Mouse (Mus musculus) forebrain, embryonic 16.5 days (tissue): ENCODE data around the gene Rab12. TPM values are rescaled to one million over a fixed set of nuclear protein-coding genes. Genes with fewer than 3 reads are reported as not detected.

Source experiments
- ATAC-seq: fragments of 200-750 bp; cut with Nextera tagmentation; 2 replicates; pipeline ENCODE4 v1.8.0; 2017; ENCODE audit warnings: mild to moderate bottlenecking, moderate library complexity
- H3K27ac ChIP-seq: fragments of 300-500 bp; sonication (generic); 2 replicates; pipeline ENCODE4 v1.5.1; 2014; ENCODE audit warnings: low read length, control low read depth
- H3K27me3 ChIP-seq: fragments of 300-500 bp; sonication (generic); replicated peaks from 2 replicates; pipeline ENCODE4 v1.6.1; 2014; ENCODE audit warnings: low read length; ENCODE audit not compliant: control insufficient read depth, insufficient read depth
- H3K36me3 ChIP-seq: fragments of 300-500 bp; sonication (generic); 2 replicates; pipeline ENCODE4 v1.6.1; 2014; ENCODE audit not compliant: control insufficient read depth, insufficient read depth
- H3K4me1 ChIP-seq: fragments of 300-500 bp; sonication (generic); replicated peaks from 2 replicates; pipeline ENCODE4 v1.6.1; 2014; ENCODE audit warnings: low read length; ENCODE audit not compliant: control insufficient read depth, insufficient read depth
- H3K4me2 ChIP-seq: fragments of 300-500 bp; sonication (generic); 2 replicates; pipeline ENCODE4 v1.6.1; 2014; ENCODE audit warnings: mild to moderate bottlenecking, low read length, control low read depth
- H3K4me3 ChIP-seq: fragments of 300-500 bp; sonication (generic); replicated peaks from 2 replicates; pipeline ENCODE4 v1.5.1; 2014; ENCODE audit warnings: mild to moderate bottlenecking, low read length, control low read depth
- H3K9ac ChIP-seq: fragments of 300-500 bp; sonication (generic); replicated peaks from 2 replicates; pipeline ENCODE4 v1.6.1; 2014; ENCODE audit warnings: low read depth, low read length, control low read depth
- H3K9me3 ChIP-seq: fragments of 300-500 bp; sonication (generic); 2 replicates; pipeline ENCODE4 v1.6.1; 2016; ENCODE audit warnings: low read length; ENCODE audit not compliant: control insufficient read depth
- WGBS: fragments of 180-500 bp; shearing (Covaris S2); extraction: QIAGEN DNeasy Blood & Tissue Kit; methylation state at CpG from one replicate; pipeline ENCODE4 v1.1.7; 2014; 5-methylcytosine and 5-hydroxymethylcytosine counted together
- polyA plus RNA-seq: library from polyadenylated mRNA; unstranded; fragments of >200 nt; fragmentation: Nextera tagmentation; extraction: Ambion mirVana; gene quantifications from 2 replicates; pipeline ENCODE4 v1.2.1, GENCODE M21; 2015

Gene Rab12
- polyA plus RNA-seq, 1 experiment from 2014 or later = 73.6 TPM

DNA sequence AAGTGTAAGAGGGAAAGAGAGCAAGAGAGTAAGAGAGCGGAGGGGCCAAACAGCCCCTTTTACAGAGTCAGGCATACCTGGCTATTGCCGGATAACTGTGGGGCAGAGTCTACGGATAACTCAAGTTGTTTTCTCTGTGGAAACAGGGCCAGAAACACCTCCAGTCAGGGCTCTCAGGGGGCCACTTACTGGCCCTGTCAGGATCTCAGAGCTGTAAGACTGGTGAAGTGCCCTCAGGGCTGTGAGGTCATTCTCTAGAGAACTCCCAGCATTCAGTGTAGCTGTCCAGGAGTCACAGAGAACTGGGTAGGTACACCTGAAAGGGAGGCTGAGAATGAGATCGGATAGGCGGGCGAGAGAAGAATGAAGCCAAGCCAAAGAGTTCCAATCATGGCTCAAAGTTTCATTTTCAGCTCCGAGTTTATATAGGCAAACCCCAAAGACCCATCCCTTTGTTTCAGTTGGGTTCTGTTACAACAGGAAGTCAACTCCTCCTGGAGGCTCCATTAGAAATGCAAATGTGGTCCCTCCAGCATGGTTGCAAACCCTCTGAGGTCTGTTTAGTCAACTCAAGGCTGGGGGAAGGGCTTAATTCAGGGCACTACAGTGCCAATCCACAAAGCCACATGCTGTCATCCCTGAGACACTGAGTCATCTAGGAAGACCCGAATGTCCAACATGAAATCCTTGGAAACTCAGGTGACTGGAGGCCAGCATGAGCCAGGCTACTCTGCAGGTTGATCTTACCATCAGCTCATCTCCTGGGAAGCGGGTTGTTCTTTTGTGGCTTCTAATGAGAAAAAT lies 35.7 kb downstream of the Rab12 start:
- no peaks in the 10 kb centered on the region for H3K27me3 ChIP-seq
- H3K4me1 ChIP-seq = peaks cover 22% of the 10 kb centered on the region
- 74% methylated on average over 9 of the region's 9 CpGs for WGBS
- no peak overlapping the region for H3K9ac ChIP-seq
- no peaks in the 10 kb centered on the region for H3K9me3 ChIP-seq
- no peak overlapping the region for H3K4me2 ChIP-seq
- ATAC-seq = no peak
- no peaks in the 10 kb centered on the region for H3K36me3 ChIP-seq
- H3K4me3 ChIP-seq = no peak overlapping the region
- no peak overlapping the region for H3K27ac ChIP-seq

DNA sequence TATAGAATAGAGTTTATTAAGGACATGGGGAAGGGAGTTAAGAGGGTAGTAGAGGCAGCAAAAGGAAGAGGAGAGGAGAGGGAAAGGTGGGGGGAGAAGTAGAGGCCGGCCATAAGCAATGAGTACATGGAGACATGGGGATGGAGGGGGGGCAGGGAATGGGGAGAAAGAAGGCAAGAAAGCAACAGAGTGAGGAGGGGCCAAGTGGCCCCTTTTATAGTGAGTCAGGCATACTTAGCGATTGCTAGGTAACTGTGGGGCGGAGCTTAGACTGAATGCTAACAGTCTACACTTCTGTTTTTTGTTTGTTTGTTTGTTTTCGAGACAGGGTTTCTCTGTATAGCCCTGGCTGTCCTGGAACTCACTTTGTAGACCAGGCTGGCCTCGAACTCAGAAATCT lies 38.2 kb downstream of the Rab12 start:
- Histone ChIP-seq H3K36me3 (no peaks in the 10 kb centered on the region), H3K27ac (no peak overlapping the region), H3K4me3 (no peak overlapping the region), H3K27me3 (no peaks in the 10 kb centered on the region), H3K9ac (no peak overlapping the region), H3K4me1 (peaks cover 24% of the 10 kb centered on the region), H3K9me3 (no peaks in the 10 kb centered on the region), H3K4me2 (no peak overlapping the region)
- no peak for ATAC-seq
- 69% methylated on average over 4 of the region's 5 CpGs for WGBS

DNA sequence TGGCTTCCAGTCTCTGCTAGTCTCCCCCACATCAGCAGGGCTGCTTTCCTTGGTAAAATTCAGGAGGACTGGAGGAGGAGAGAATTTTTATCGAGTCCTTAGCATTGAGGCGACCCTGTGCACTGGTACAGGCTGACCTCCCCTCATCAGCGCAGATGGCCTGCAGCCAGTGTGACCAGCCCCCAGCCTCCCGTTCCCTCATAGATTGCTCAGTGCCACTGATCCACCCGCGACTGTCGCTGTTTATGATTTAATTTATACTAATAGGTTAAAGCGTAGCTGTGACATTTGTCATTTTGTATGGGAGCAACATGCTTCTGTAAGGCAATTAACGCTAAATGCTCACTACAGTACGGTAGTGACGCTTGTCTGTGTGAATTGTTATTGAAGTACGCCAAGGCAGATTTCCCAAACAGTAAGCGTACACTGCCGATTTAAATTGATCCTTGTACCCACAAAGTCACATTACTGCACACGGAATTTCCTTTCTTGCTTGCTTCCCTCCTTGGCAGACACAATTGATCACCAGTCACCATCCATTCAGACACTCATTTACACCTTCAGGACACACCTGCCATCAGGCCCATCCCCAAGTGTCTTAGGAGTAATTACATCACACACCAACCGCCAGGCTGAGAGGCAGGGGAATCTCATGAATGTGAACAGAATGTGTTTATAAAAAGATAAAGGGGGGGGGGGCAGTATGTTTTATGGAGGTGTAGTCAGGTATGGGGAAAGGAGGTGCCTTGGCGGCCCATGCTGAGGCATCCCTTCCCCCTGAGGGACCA lies 38.8 kb downstream of the Rab12 start:
- WGBS = 12% methylated on average over 17 of the region's 17 CpGs
- no peak overlapping the region for H3K9ac ChIP-seq
- ATAC-seq = no peak

DNA sequence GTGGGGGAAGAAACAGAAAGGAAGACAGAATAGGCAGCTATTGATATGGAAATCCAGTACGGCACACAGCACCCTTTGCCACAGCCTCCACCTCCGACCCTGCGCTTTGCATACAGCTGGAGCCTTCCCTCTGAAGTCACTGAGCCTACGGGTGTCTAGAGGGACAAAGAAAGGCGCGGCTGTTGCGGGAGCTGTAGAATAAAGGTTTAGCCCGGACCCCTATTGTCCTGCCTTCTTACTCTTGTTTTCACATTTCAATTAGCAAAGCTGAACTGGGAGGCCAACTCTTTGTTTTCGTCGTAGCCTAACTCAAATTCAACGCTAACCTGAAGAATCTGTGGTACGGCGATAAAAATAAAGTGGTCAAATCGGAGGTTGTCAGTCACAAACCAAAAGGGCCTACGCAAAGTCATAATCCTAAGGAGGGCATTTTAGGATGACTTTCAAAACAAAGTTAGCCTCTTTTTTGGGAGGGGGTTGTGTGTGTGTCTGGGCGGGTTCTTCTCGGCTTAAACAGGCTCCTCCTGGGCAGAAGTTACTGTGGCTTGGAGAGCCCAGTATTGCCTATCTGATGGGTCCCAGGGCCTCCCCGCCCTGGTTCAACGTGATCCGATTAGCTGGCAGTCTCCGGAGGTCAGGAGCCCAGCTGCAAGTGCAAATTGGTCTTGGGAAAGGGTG lies 39.6 kb downstream of the Rab12 start:
- Histone ChIP-seq H3K4me3 (peak overlapping the region; percentile 35), H3K27me3 (no peaks in the 10 kb centered on the region), H3K9ac (peak overlapping the region; percentile 52), H3K36me3 (no peaks in the 10 kb centered on the region), H3K9me3 (no peaks in the 10 kb centered on the region), H3K27ac (peak overlapping the region; percentile 80), H3K4me1 (peaks cover 24% of the 10 kb centered on the region), H3K4me2 (peak overlapping the region; percentile 57)
- ATAC-seq = peak; percentile 86
- WGBS = 3% methylated on average over 21 of the region's 21 CpGs

More for the DNA sequence above, 38.8 kb downstream of the Rab12 start:
- Histone ChIP-seq H3K27me3 (no peaks in the 10 kb centered on the region), H3K4me2 (peak overlapping the region; percentile 57), H3K9me3 (no peaks in the 10 kb centered on the region), H3K4me3 (no peak overlapping the region), H3K27ac (peak overlapping the region; percentile 80), H3K36me3 (no peaks in the 10 kb centered on the region), H3K4me1 (peaks cover 24% of the 10 kb centered on the region)

DNA sequence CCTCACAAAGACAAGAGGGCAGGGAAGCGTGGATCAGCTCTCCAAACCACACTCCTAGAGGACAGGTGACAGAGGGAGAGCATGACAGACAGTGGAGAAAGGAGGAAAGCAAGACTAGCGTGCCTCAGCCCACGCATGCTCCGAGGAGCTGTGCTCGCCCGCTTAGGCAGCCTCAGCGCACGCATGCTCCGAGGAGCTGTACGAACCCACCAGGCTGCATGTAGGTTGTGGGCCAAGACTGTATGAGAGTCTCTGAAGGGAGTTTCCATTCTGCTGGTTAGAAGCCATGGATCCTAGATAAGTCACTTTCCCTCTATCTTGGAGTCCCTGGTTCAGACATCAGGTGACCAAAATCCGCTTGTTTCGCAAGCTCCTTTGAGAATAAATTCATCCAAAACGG lies 40.2 kb downstream of the Rab12 start:
- Histone ChIP-seq H3K4me2 (peak overlapping the region; percentile 57), H3K4me1 (peaks cover 24% of the 10 kb centered on the region), H3K27me3 (no peaks in the 10 kb centered on the region), H3K36me3 (no peaks in the 10 kb centered on the region), H3K9ac (peak overlapping the region; percentile 52), H3K27ac (peak overlapping the region; percentile 80), H3K9me3 (no peaks in the 10 kb centered on the region), H3K4me3 (peak overlapping the region; percentile 35)
- peak; percentile 96 for ATAC-seq
- 6% methylated on average over 13 of the region's 13 CpGs for WGBS

DNA sequence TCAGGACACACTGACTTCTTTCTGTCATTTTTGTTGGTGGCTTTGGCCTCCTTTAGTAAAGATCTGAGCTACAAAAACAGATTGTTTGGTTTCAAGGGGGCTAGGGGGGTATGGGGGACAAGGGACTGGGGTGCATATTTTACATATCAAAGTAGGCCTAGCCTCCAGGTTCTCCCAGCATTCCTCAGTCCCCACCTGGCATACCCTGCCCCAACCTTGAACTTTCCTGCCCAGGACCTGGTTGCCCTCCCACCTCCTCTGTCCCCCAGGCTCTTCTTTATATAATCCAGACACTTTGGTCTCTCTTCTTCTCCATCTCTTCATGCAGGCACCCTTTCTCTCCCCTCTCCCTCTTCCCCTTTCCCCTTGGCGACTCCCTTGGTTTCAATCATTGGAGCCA lies 46.3 kb downstream of the Rab12 start:
- no peaks in the 10 kb centered on the region for H3K27me3 ChIP-seq
- ATAC-seq = no peak
- no peaks in the 10 kb centered on the region for H3K36me3 ChIP-seq
- no peaks in the 10 kb centered on the region for H3K4me1 ChIP-seq
- H3K4me2 ChIP-seq = no peak overlapping the region
- H3K9me3 ChIP-seq = no peaks in the 10 kb centered on the region
- H3K9ac ChIP-seq = no peak overlapping the region
- H3K4me3 ChIP-seq = no peak overlapping the region
- H3K27ac ChIP-seq = no peak overlapping the region
- WGBS = 94% methylated on average over 1 of the region's 1 CpGs

DNA sequence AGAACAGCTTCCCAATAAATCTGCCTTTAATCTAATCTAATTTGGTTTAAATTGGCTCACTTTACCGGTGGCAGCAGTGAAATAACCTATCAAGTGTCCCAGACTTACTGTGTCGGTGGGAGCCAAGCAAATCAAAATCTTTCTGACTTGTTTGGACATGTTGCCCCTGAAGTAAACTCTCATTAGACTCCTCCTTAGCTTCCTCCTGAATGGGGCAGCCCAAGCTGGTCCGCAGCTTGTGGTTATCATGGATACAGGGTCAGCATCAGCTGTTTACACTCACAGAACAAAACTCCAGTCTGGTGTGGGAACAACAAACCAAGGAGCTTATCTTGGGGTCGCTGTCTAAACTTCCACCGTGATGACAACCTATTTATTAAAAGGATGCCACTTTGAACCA lies 47.8 kb downstream of the Rab12 start:
- Histone ChIP-seq H3K27ac (no peak overlapping the region), H3K9ac (no peak overlapping the region), H3K9me3 (no peaks in the 10 kb centered on the region), H3K27me3 (no peaks in the 10 kb centered on the region), H3K4me1 (no peaks in the 10 kb centered on the region), H3K4me3 (no peak overlapping the region), H3K4me2 (no peak overlapping the region), H3K36me3 (no peaks in the 10 kb centered on the region)
- 75% methylated on average over 5 of the region's 5 CpGs for WGBS
- ATAC-seq = no peak

DNA sequence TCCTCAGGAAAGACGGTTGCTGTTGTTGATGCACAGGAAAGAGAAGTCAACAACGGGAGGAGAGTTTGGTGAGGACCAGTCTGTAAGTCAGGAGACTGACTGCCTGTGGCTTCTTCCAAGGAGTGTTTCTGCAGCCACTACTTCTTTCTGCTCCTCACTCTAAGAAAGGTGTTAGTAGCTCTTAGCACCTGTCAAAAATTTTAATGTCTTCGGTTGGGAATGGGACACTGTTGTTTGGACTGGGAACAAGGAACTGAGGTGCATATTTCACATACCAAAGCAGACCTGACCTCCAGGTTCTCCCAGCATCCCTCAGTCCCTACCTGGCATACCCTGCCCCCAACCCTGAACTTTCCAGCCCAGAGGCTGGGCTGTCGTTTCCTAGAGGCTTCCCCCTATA lies 48.3 kb downstream of the Rab12 start:
- 92% methylated on average over 4 of the region's 4 CpGs for WGBS
- Histone ChIP-seq H3K27me3 (no peaks in the 10 kb centered on the region), H3K4me1 (no peaks in the 10 kb centered on the region), H3K9ac (no peak overlapping the region), H3K4me2 (no peak overlapping the region), H3K9me3 (no peaks in the 10 kb centered on the region), H3K4me3 (no peak overlapping the region), H3K27ac (no peak overlapping the region), H3K36me3 (no peaks in the 10 kb centered on the region)
- no peak for ATAC-seq

DNA sequence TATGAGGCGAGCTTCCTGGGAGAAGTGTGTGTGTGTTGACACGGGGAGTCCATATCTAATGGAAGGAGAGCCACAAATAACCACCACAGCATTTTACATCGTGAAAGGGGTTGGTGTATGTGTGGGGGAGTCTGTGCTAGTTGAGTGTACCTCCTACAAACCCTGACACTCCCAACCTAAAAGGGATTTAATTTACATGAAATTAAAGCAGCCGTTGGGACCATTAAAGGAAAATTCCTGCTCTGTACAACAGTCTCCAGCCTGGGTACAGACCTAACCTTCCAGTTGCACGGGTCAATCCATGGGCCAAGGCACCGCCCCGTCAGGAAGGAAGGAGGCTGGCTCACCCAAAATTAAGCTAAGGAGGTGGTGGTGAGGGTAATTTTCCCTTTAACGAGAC lies 49.5 kb downstream of the Rab12 start:
- ATAC-seq = 0 out of 2 replicates have a peak, but pooled peaks have one; percentile 23
- Histone ChIP-seq H3K9me3 (no peaks in the 10 kb centered on the region), H3K4me1 (no peaks in the 10 kb centered on the region), H3K4me3 (no peak overlapping the region), H3K27me3 (no peaks in the 10 kb centered on the region), H3K9ac (no peak overlapping the region), H3K4me2 (no peak overlapping the region), H3K36me3 (no peaks in the 10 kb centered on the region), H3K27ac (no peak overlapping the region)
- WGBS = 12% methylated on average over 8 of the region's 8 CpGs
